Mouse (Mus musculus): ENCODE results near the gene Olfr639.

DNA sequence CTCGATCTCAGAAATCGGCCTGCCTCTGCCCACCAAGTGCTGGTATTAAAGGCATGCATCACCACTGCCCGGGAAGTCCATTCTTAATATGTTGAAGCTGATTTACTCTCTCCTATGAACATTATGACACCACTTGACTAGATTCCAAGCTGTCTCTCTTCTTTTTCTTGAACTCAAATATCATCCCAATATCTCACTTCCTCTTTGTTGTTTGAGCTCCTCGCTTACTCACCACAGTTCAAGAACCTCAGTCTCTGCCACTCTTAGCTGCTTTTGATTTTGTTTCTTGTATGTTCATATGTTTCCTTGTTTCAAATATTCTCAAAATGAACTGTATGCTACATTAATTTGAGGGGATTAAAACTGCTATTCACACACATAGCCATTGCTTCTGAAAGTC, 33.6 kb upstream of the Olfr639 start:
- TF ChIP-seq POLR2A (IDR thresholded peaks at IDR 0.05; ENCODE audit: low read depth, low read length) (no peak), CTCF (conservative IDR thresholded peaks at IDR 0.05; ENCODE audit: insufficient read depth, insufficient read length, low read depth, low read length) (no peak)

Measured in kidney, adult 2 months (tissue).